Mouse (Mus musculus) left cerebral cortex, postnatal 36 days (tissue): ENCODE measurements around the gene Pigx. TPM values are rescaled to one million over a fixed set of nuclear protein-coding genes. Genes with fewer than 3 reads are reported as not detected.

Experiments
- DNase-seq, 2 experiments: peaks; one replicate each; pipeline ENCODE4 v3.0.0; 2021 to 2022; ENCODE audit warnings: low spot score in 2 of 2, mixed read lengths in 1 of 2
- intact Hi-C: fragments of 180-260 bp; cut with DNase I; formaldehyde crosslinking; loops from one replicate; pipeline ENCODE4 v1.15.1; 2025
- total RNA-seq, 2 experiments: library from RNA; stranded (reverse); gene quantifications; 2 replicates each; pipeline ENCODE4 v1.2.3; 2021

The Pigx gene
- 10 to 100 TPM; 25.8 to 27.8 TPM for total RNA-seq

- intact Hi-C loops = loop anchor here (5.0 kb wide), 1 partner anchor 52 kb away; no protein-coding TSS in a partner anchor
- peak; percentile 89 to 91 for DNase-seq
These were observed at the start of gene Pigx, which contains the start of gene Cep19 for GRCm38 (mm10) chr16:32099638-32100150. Gene Pigx, minus strand, starts transcription at chr16:32099740. Gene Cep19, plus strand, starts transcription at chr16:32099800.

- intact Hi-C loops = no loop called here
- no peak for DNase-seq
These were observed 48.2 kb upstream of the Pigx start for GRCm38 (mm10) chr16:32147589-32148207.

- no peak for DNase-seq
- intact Hi-C loops = no loop called here
These were observed 45.1 kb upstream of the Pigx start for GRCm38 (mm10) chr16:32144592-32144991.

GRCm38 (mm10) chr16:32143766-32144165 is 44.2 kb upstream of the Pigx start:
- no peak for DNase-seq
- intact Hi-C loops = no loop called here

GRCm38 (mm10) chr16:32138954-32139353 is 39.4 kb upstream of the Pigx start:
- DNase-seq = no peak

GRCm38 (mm10) chr16:32135842-32136357 is 36.4 kb upstream of the Pigx start:
- intact Hi-C loops = no loop called here
- DNase-seq = no peak

More at GRCm38 (mm10) chr16:32138954-32139353, 39.4 kb upstream of the Pigx start:
- intact Hi-C loops = no loop called here

- DNase-seq = no peak
- intact Hi-C loops = no loop called here
These were observed 33.6 kb upstream of the Pigx start for GRCm38 (mm10) chr16:32133148-32133547.

GRCm38 (mm10) chr16:32130190-32130826 is 30.8 kb upstream of the Pigx start:
- DNase-seq = no peak
- intact Hi-C loops = no loop called here

- intact Hi-C loops = no loop called here
- DNase-seq = no peak
These were observed 30.1 kb upstream of the Pigx start for GRCm38 (mm10) chr16:32129449-32130189.

GRCm38 (mm10) chr16:32127046-32127445 is 27.5 kb upstream of the Pigx start:
- DNase-seq = no peak
- intact Hi-C loops = no loop called here

GRCm38 (mm10) chr16:32125364-32125763 is 25.8 kb upstream of the Pigx start:
- DNase-seq = no peak
- intact Hi-C loops = no loop called here

- intact Hi-C loops = no loop called here
- no peak for DNase-seq
These were observed 25.1 kb upstream of the Pigx start for GRCm38 (mm10) chr16:32124444-32125335.

- intact Hi-C loops = no loop called here
- no peak for DNase-seq
These were observed 24.5 kb upstream of the Pigx start for GRCm38 (mm10) chr16:32124020-32124419.

GRCm38 (mm10) chr16:32120454-32120853 is 20.9 kb upstream of the Pigx start:
- no peak for DNase-seq
- intact Hi-C loops = no loop called here

- no peak for DNase-seq
- intact Hi-C loops = loop anchor here (10.0 kb wide), 2 partner anchors 99 to 379 kb away; partner anchors contain the start of gene Zdhhc19
These were observed 16.6 kb upstream of the Pigx start for GRCm38 (mm10) chr16:32116186-32116585.

GRCm38 (mm10) chr16:32115781-32116180 is 16.2 kb upstream of the Pigx start:
- intact Hi-C loops = loop anchor here (10.0 kb wide), 2 partner anchors 99 to 379 kb away; partner anchors contain the start of gene Zdhhc19

GRCm38 (mm10) chr16:32114968-32115695 is 15.6 kb upstream of the Pigx start:
- intact Hi-C loops = loop anchor here (5.0 to 10.0 kb wide), 3 partner anchors 100 to 380 kb away; partner anchors contain the start of genes Fbxo45, Wdr53 and Zdhhc19
- DNase-seq = peak; percentile 75 to 78

More at GRCm38 (mm10) chr16:32115781-32116180, 16.2 kb upstream of the Pigx start:
- no peak for DNase-seq

GRCm38 (mm10) chr16:32114406-32114805 is 14.9 kb upstream of the Pigx start:
- intact Hi-C loops = loop anchor here (5.0 to 10.0 kb wide), 3 partner anchors 100 to 380 kb away; partner anchors contain the start of genes Fbxo45, Wdr53 and Zdhhc19
- DNase-seq = no peak
